Mouse (Mus musculus) liver, embryonic 14.5 days (tissue): ENCODE data around the gene Sema6b.

Experiments used
- CTCF ChIP-seq: IDR thresholded peaks from 2 replicates; pipeline ENCODE4 v1.5.1; 2016; ENCODE audit warnings: antibody characterized with exemption, low read depth, control low read depth
- EP300 ChIP-seq: IDR thresholded peaks from 2 replicates; pipeline ENCODE4 v1.6.1; 2016; ENCODE audit warnings: antibody characterized with exemption, low read depth

GRCm38 (mm10) chr17:56096883-56097282, 43.3 kb downstream of the Sema6b start:
- TF ChIP-seq CTCF = no peak
- TF ChIP-seq EP300 = no peak
